Mouse (Mus musculus) lung, adult 2 months (tissue): ENCODE data around the gene Gzmd.

Experiments
- CTCF ChIP-seq: fragments of 200-500 bp; IDR thresholded peaks from 2 replicates; pipeline ENCODE4 v1.5.1; 2011; ENCODE audit warnings: mild to moderate bottlenecking, low read length, control low read depth; ENCODE audit not compliant: insufficient read depth
- POLR2A ChIP-seq: fragments of 200-500 bp; IDR thresholded peaks from 2 replicates; pipeline ENCODE4 v1.6.1; 2011; ENCODE audit warnings: low read depth, mild to moderate bottlenecking, control low read depth, low read length, borderline replicate concordance; ENCODE audit errors: extremely low read depth

DNA sequence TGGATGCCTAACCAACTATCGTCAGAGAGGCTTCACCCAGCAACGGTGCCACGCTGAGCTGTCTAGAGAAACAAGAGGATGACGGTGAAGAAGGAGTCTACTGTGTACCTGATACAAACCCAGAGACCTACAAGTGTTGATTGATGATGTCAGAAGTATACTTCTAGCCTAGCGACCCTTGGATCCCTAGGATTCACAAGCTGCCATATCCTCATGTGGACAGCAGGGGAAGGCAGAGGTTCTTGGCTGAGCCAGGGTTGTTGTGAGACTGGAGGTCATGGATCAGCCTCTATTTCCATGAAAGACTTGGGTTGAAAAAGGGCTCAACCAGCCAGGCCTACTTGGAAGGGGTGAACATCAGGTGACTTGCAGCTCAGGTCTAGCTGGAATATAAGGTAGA lies 40.3 kb upstream of the Gzmd start:
- TF ChIP-seq CTCF (no peak), POLR2A (no peak)
